Mouse (Mus musculus): Measurements from ENCODE around the gene Tcap. TPM values are rescaled to one million over a fixed set of nuclear protein-coding genes. Genes with fewer than 3 reads are reported as not detected.

Gene Tcap
- polyA plus RNA-seq, 1 experiment from 2014 or later: not detected

DNA sequence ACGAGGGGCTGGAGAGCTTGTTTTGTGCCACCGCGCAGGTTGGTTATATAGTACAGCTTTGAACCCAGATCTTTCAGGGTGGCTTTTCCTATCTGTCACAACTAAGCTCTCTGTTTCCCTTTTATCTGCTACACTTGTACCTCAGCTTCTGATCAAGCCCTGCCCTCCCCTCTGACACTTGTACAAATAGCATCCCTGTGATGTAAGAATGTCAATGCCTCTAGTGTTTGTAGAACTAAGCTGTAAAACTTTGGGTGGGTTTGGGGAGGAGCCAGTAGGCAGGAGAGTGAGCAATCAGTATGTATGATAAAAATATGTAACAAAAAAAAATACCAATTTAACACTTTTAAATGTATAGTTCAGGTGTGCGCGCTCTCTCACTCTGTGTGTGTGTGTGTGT, 19.2 kb upstream of the Tcap start:
- TF ChIP-seq CTCF (IDR thresholded peaks at IDR 0.05; ENCODE audit: low read depth): no peak
- Histone ChIP-seq H3K27ac (ENCODE audit: low read depth) (peak overlapping the region; percentile 33; the same call in 1 of the 2 replicates), H3K36me3 (ENCODE audit: insufficient read depth) (no peaks in the 10 kb centered on the region; the same call in 1 of the 2 replicates), H3K4me2 (0 out of 2 replicates have a peak overlapping the region, but pooled peaks have one; percentile 22), H3K4me1 (ENCODE audit: insufficient read depth) (0 out of 2 replicates have a peak, but pooled peaks cover 2% of the 10 kb centered on the region), H3K9ac (no peak overlapping the region), H3K4me3 (ENCODE audit: low read depth, low read length) (no peak overlapping the region), H3K27me3 (ENCODE audit: insufficient read depth, low read length) (no peaks in the 10 kb centered on the region), H3K9me3 (ENCODE audit: low read depth, low read length) (no peaks in the 10 kb centered on the region)
- DNase-seq (no peak), ATAC-seq (ENCODE audit: insufficient read depth) (no peak)
- WGBS: 80% methylated on average over 5 of the region's 5 CpGs

DNA sequence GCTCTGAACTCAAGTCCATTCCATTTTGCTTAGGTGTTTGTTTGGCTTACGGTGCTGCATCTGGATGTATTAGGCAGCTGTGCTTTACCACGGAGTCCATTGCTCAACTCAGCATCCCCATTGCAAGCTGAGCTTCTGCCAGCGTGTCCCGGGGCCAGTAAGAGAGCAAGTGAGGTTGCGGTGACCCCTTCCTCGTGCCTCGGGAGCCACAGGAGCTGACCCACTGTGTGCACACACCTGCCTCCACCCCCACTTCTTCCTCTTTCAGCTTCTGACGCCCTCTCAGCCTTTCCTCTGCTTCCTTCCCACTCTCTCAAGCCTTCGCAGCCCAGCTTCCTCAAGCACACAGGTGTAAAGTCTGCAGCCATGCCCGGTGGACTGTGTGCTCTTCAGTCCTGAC, 17.3 kb upstream of the Tcap start:
- 61% methylated on average over 10 of the region's 10 CpGs for WGBS
- ATAC-seq (ENCODE audit: insufficient read depth) (no peak), DNase-seq (no peak)
- no peaks in the 10 kb centered on the region for H3K9me3 ChIP-seq (ENCODE audit: low read depth, low read length)
- H3K27me3 ChIP-seq (ENCODE audit: insufficient read depth, low read length): no peaks in the 10 kb centered on the region
- H3K4me3 ChIP-seq (ENCODE audit: low read depth, low read length): no peak overlapping the region
- H3K4me2 ChIP-seq: no peak overlapping the region
- H3K9ac ChIP-seq: no peak overlapping the region
- no peaks in the 10 kb centered on the region for H3K4me1 ChIP-seq (ENCODE audit: insufficient read depth)
- no peak overlapping the region for H3K27ac ChIP-seq (ENCODE audit: low read depth)
- no peak for TF ChIP-seq CTCF (IDR thresholded peaks at IDR 0.05; ENCODE audit: low read depth)
- H3K36me3 ChIP-seq (ENCODE audit: insufficient read depth): no peaks in the 10 kb centered on the region; the same call in 1 of the 2 replicates

DNA sequence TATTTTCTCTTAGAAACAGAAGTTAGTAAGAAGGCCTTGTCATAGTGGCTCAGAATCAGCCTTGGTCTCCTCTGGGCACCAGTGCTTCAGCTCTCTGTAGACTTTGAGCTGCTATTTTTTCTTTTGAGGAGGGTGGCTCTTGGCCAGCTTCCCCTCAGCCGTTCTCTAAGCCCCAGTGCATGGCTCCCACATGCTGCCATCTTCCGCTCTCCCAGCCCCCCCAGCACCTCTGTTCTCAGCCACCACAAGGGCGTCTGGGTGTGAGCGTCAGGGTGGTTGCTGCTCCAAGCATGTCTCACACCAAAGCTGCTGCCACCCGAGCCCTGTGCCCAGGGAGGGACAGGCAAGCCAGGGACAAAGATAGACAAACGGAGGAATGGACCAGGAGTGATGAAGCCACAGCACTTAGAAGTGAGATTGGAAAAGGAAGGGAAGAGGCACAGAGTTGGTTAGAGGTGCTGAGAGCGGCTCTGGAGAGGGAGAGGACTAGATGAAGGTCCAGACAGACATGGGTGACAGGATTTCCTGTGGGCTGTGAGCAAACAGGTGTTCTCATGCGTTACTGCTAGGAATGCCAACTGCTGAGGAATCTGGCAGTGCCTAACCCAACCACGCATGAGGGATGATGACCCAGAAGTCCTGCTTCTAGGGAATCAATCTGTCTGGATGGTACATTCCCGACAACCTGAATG, 16.3 kb upstream of the Tcap start:
- Histone ChIP-seq H3K4me3 (ENCODE audit: low read depth, low read length) (no peak overlapping the region), H3K27ac (ENCODE audit: low read depth) (no peak overlapping the region), H3K36me3 (ENCODE audit: insufficient read depth) (no peaks in the 10 kb centered on the region; the same call in 1 of the 2 replicates), H3K4me2 (no peak overlapping the region), H3K9me3 (ENCODE audit: low read depth, low read length) (no peaks in the 10 kb centered on the region), H3K4me1 (ENCODE audit: insufficient read depth) (no peaks in the 10 kb centered on the region), H3K9ac (no peak overlapping the region), H3K27me3 (ENCODE audit: insufficient read depth, low read length) (no peaks in the 10 kb centered on the region)
- no peak for ATAC-seq (ENCODE audit: insufficient read depth)
- 76% methylated on average over 10 of the region's 10 CpGs for WGBS
- DNase-seq: no peak
- TF ChIP-seq CTCF (IDR thresholded peaks at IDR 0.05; ENCODE audit: low read depth): no peak

DNA sequence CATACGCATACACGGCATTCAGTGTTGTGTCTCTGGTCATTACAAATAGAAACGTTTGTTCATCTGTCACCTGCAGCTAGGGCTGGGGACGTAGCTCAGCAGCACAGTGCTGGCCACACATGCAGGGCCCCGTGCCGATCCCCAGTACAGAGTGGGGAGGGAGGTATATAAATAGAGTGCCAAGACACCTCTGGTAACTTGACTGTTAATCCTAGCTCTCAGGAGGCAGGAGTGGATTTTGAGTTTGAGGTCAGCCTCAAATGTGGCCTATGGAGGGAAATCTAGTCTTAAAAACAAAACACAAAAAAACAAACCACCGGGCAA, 15.8 kb upstream of the Tcap start:
- WGBS: 73% methylated on average over 7 of the region's 7 CpGs
- Histone ChIP-seq H3K4me2 (no peak overlapping the region), H3K27ac (ENCODE audit: low read depth) (no peak overlapping the region), H3K27me3 (ENCODE audit: insufficient read depth, low read length) (no peaks in the 10 kb centered on the region), H3K9me3 (ENCODE audit: low read depth, low read length) (no peaks in the 10 kb centered on the region), H3K4me3 (ENCODE audit: low read depth, low read length) (no peak overlapping the region), H3K4me1 (ENCODE audit: insufficient read depth) (no peaks in the 10 kb centered on the region), H3K9ac (no peak overlapping the region), H3K36me3 (ENCODE audit: insufficient read depth) (peaks cover under 1% of the 10 kb centered on the region; the same call in 1 of the 2 replicates)
- ATAC-seq (ENCODE audit: insufficient read depth) (no peak), DNase-seq (no peak)
- no peak for TF ChIP-seq CTCF (IDR thresholded peaks at IDR 0.05; ENCODE audit: low read depth)

DNA sequence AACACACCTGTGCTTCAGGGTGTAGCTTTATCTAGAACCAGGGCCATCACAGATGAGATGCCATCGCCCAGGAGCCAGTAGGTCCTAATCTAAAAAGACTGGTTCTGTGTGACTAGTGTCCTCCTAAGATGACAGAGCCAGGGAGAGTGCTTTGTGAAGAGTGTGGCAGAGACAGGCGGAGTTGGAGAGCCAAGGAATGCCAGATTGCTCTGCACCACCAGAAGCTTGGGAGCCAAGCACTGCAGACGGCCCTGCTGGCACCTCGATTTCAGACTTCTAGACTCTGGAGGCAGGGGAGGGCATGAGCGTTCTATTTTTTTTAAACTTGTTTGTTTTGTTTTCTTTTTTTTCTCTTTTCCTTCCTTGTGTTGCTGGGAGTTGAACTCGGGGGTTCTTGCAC, 14.3 kb upstream of the Tcap start:
- no peak for DNase-seq
- 66% methylated on average over 6 of the region's 6 CpGs for WGBS
- Histone ChIP-seq H3K9me3 (ENCODE audit: low read depth, low read length) (no peaks in the 10 kb centered on the region), H3K4me3 (ENCODE audit: low read depth, low read length) (no peak overlapping the region), H3K27me3 (ENCODE audit: insufficient read depth, low read length) (no peaks in the 10 kb centered on the region), H3K4me2 (no peak overlapping the region), H3K27ac (ENCODE audit: low read depth) (no peak overlapping the region), H3K36me3 (ENCODE audit: insufficient read depth) (peaks cover 5% of the 10 kb centered on the region; the same call in 1 of the 2 replicates), H3K4me1 (ENCODE audit: insufficient read depth) (no peaks in the 10 kb centered on the region), H3K9ac (no peak overlapping the region)
- TF ChIP-seq CTCF (IDR thresholded peaks at IDR 0.05; ENCODE audit: low read depth): no peak
- ATAC-seq (ENCODE audit: insufficient read depth): no peak

DNA sequence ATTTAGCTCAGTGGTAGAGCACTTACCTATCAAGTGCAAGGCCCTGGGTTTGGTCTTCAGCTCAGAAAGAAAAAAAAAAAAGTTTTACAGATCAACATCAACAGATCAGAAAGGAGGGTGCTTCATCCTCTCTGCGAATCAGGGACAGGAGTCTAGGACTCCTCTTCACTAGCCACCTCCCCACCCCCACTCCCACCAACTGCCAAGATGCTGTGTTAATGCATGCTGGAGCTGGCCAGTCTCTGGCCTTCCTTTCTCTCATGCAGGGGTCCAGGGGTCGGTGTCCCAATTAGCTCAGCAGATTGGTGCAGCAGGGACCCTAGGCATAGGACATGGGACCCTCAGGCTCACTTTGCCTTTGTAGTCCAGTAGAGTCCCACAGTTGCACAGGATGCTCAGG, 13.0 kb upstream of the Tcap start:
- WGBS: 71% methylated on average over 2 of the region's 2 CpGs
- H3K4me1 ChIP-seq (ENCODE audit: insufficient read depth): no peaks in the 10 kb centered on the region
- no peak overlapping the region for H3K27ac ChIP-seq (ENCODE audit: low read depth)

DNA sequence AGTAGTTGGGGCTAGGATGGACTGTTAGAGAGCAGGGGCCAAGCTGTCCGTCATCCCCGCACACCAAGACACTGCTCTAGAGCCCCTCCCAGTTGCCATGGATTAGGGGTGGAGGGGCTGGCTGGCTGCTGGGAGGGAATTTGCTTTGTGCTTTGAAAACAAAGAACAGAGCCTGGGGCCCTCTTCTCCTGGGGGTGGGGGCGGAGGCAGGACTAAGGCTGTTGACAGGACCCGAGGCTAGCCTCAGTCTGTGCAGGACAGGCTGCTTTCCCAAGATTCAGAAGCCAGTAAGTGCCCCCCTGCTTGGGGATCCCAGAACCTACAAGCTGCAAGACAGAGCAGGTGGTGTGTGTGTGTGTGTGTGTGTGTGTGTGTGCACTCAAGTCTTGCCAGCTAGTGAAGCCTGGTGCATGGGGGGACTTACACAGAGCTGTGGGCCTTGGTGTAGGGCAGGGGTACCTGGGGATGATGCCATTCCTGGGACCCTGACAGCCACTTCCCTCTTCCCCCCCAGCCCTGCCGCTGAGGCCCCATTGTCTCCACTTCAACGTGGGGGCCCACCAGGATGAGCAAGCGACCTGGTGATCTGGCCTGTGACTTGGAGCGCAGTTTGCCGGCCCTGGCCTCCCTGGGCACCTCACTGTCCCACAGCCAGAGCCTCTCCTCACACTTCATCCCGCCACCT, 11.9 kb upstream of the Tcap start:
- Histone ChIP-seq H3K9ac (no peak overlapping the region), H3K27ac (ENCODE audit: low read depth) (no peak overlapping the region), H3K27me3 (ENCODE audit: insufficient read depth, low read length) (no peaks in the 10 kb centered on the region), H3K4me2 (no peak overlapping the region), H3K9me3 (ENCODE audit: low read depth, low read length) (no peaks in the 10 kb centered on the region), H3K4me1 (ENCODE audit: insufficient read depth) (no peaks in the 10 kb centered on the region), H3K4me3 (ENCODE audit: low read depth, low read length) (no peak overlapping the region), H3K36me3 (ENCODE audit: insufficient read depth) (peaks cover 28% of the 10 kb centered on the region)
- DNase-seq (no peak), ATAC-seq (ENCODE audit: insufficient read depth) (no peak)
- 53% methylated on average over 10 of the region's 10 CpGs for WGBS
- no peak for TF ChIP-seq CTCF (IDR thresholded peaks at IDR 0.05; ENCODE audit: low read depth)

More for the DNA sequence above, 13.0 kb upstream of the Tcap start:
- H3K36me3 ChIP-seq (ENCODE audit: insufficient read depth): peaks cover 16% of the 10 kb centered on the region
- TF ChIP-seq CTCF (IDR thresholded peaks at IDR 0.05; ENCODE audit: low read depth): no peak
- H3K27me3 ChIP-seq (ENCODE audit: insufficient read depth, low read length): no peaks in the 10 kb centered on the region
- DNase-seq (no peak), ATAC-seq (ENCODE audit: insufficient read depth) (no peak)
- no peaks in the 10 kb centered on the region for H3K9me3 ChIP-seq (ENCODE audit: low read depth, low read length)
- no peak overlapping the region for H3K4me2 ChIP-seq
- no peak overlapping the region for H3K9ac ChIP-seq
- H3K4me3 ChIP-seq (ENCODE audit: low read depth, low read length): no peak overlapping the region

Measured in lung, embryonic 14.5 days (tissue).